Mouse (Mus musculus) lung, postnatal 0 days (tissue): ENCODE measurements around the gene Stoml3. TPM values are rescaled to one million over a fixed set of nuclear protein-coding genes. Genes with fewer than 3 reads are reported as not detected.

ENCODE experiments used
- ATAC-seq: fragments of 200-750 bp; cut with Nextera tagmentation; 2 replicates; pipeline ENCODE4 v1.8.0; 2017; ENCODE audit warnings: moderate library complexity
- DNase-seq: peaks from one replicate; pipeline ENCODE4 v3.0.0-alpha.2; 2016; ENCODE audit warnings: low spot score
- H3K27ac ChIP-seq: fragments of 300-500 bp; sonication (generic); 2 replicates; pipeline ENCODE4 v1.5.1; 2014; ENCODE audit warnings: antibody characterized with exemption, mild to moderate bottlenecking, low read length, mixed read lengths
- H3K27me3 ChIP-seq: fragments of 300-500 bp; sonication (generic); replicated peaks from 2 replicates; pipeline ENCODE4 v1.6.1; 2014; ENCODE audit warnings: low read length, mixed read lengths; ENCODE audit not compliant: insufficient read depth
- H3K36me3 ChIP-seq: fragments of 300-500 bp; sonication (generic); 2 replicates; pipeline ENCODE4 v1.6.1; 2014; ENCODE audit warnings: low read length, mixed read lengths; ENCODE audit not compliant: insufficient read depth
- H3K4me1 ChIP-seq: fragments of 300-500 bp; sonication (generic); 2 replicates; pipeline ENCODE4 v1.6.1; 2014; ENCODE audit warnings: antibody characterized with exemption, low read depth, low read length, mixed read lengths; ENCODE audit not compliant: insufficient read depth
- H3K4me2 ChIP-seq: fragments of 300-500 bp; sonication (generic); replicated peaks from 2 replicates; pipeline ENCODE4 v1.6.1; 2014; ENCODE audit warnings: low read depth, mild to moderate bottlenecking, low read length, moderate library complexity, mixed read lengths
- H3K4me3 ChIP-seq: fragments of 300-500 bp; sonication (generic); 2 replicates; pipeline ENCODE4 v1.5.1; 2014; ENCODE audit warnings: low read depth, low read length
- H3K9ac ChIP-seq: fragments of 300-500 bp; sonication (generic); replicated peaks from 2 replicates; pipeline ENCODE4 v1.6.1; 2014; ENCODE audit warnings: low read depth, mild to moderate bottlenecking
- H3K9me3 ChIP-seq: fragments of 300-500 bp; sonication (generic); 2 replicates; pipeline ENCODE4 v1.6.1; 2016; ENCODE audit warnings: low read length, mixed read lengths
- CTCF ChIP-seq: IDR thresholded peaks from 2 replicates; pipeline ENCODE4 v1.5.1; 2016; ENCODE audit warnings: antibody characterized with exemption, mild to moderate bottlenecking
- EP300 ChIP-seq: IDR thresholded peaks from 2 replicates; pipeline ENCODE4 v1.6.1; 2016; ENCODE audit warnings: antibody characterized with exemption, mild to moderate bottlenecking, control low read depth
- WGBS: fragments of 180-500 bp; shearing (Covaris S2); extraction: QIAGEN DNeasy Blood & Tissue Kit; methylation state at CpG from one replicate; pipeline ENCODE4 v1.1.7; 2014; 5-methylcytosine and 5-hydroxymethylcytosine counted together
- polyA plus RNA-seq: library from polyadenylated mRNA; unstranded; fragments of >200 nt; fragmentation: Nextera tagmentation; extraction: Ambion mirVana; gene quantifications from 2 replicates; pipeline ENCODE4 v1.2.1, GENCODE M21; 2015

Stoml3 gene
- polyA plus RNA-seq, 1 experiment from 2014 or later: 0.08 TPM

DNA sequence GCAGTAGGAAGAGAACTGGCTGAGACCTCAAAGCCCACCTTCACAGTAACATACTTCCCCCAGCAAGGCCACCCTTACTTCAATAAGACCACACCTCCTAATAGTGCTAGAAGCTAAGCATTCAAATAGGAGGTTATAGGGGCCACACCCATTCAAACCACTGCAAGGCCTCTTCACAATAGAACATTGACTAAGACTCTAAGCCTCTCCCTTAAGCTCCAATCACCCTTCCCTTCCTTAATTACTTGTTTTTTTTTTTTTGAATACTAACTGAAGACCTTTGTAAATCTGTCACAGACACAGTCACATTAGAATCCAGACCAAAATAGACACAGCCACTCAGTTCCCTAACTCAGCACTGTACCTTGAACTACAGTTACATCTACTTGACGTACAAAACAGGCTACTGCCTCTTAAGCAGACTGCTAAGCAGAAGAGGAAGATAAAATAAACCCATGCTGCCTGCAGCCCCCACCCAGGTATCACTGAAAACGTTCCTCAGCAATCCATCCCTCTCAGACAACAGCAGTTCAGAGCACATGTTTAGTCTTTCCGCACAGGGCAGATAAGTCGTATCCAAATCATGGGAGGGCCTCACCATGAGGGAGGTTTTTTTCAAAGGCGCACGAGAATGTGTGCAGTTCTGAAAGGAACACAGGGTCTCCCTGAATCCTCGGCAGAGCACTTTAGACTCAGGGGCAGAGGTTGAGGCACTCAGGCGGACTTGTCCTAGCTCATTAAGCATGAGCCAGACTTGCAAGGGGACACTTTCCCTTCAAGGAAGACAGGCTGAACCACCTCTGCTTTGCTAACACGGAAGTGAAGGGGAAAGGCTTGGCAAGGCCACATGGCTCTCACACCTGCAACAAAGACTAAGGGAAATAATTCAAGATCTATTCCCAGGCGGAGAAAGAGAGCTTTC, 66.8 kb downstream of the Stoml3 start:
- WGBS: 39% methylated on average over 10 of the region's 10 CpGs
- Histone ChIP-seq H3K27me3 (no peaks in the 10 kb centered on the region), H3K9ac (no peak overlapping the region), H3K27ac (no peak overlapping the region), H3K4me1 (no peaks in the 10 kb centered on the region), H3K9me3 (no peaks in the 10 kb centered on the region), H3K36me3 (no peaks in the 10 kb centered on the region), H3K4me3 (no peak overlapping the region), H3K4me2 (no peak overlapping the region)
- no peak for ATAC-seq
- no peak for TF ChIP-seq CTCF
- no peak for TF ChIP-seq EP300
- no peak for DNase-seq

DNA sequence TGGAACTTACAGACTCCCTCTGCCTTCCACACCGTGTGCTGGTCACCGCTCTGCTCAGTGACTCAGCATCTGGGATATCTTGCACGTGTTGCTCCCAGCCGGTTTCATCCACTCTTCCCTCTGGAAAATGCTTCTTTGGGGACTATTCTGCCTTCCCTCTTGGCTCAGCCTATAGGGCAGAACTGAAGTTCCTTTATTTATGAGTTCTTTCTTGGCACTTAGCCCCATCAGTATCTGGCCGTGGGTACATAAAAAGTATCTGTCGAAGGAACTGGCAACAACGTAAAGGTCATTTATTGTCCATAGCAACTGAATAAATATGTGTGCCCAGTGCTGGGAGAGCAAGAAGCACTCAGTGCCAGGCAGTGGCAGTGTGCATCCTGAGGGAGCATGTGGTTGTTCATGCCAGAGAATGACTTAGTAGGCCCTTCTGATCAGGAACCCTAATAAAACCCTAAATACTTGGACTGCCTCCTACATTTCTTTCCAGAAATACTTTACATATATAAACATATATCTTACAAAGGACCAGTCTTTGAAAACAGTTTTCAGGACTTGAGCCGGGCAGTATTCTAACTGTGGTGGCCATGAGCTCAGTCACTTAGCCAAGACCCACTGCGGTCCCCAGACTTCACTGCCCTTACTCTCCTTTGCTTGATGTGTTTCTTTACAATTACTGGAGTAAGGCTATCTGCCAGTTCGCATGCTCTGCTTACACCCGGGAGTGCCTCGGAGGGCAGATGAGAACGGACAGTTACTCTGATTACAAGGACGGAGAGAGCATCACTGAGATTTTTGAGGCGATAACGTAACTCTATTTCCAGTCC, 69.1 kb downstream of the Stoml3 start:
- Histone ChIP-seq H3K4me1 (no peaks in the 10 kb centered on the region), H3K9me3 (no peaks in the 10 kb centered on the region), H3K9ac (no peak overlapping the region), H3K4me2 (no peak overlapping the region), H3K27me3 (no peaks in the 10 kb centered on the region), H3K27ac (no peak overlapping the region), H3K36me3 (no peaks in the 10 kb centered on the region), H3K4me3 (no peak overlapping the region)
- ATAC-seq (peak; percentile 54), DNase-seq (peak; percentile 21)
- 53% methylated on average over 16 of the region's 16 CpGs for WGBS
- TF ChIP-seq CTCF: no peak
- TF ChIP-seq EP300: no peak

Other genes starting within 250 kb of the Stoml3 start
- 11.1 and 11.2 TPM in 2 replicates for gene Nhlrc3, start 25.3 kb upstream of the Stoml3 start, polyA plus RNA-seq
- 10.8 and 12.6 TPM in 2 replicates for gene Proser1, start 25.0 kb upstream of the Stoml3 start, polyA plus RNA-seq
- gene Frem2, start 168.7 kb downstream of the Stoml3 start, polyA plus RNA-seq: 1.6 and 1.8 TPM in 2 replicates